8 mouse cellular contexts compared by ENCODE assay signal in the genomic region with DNA sequence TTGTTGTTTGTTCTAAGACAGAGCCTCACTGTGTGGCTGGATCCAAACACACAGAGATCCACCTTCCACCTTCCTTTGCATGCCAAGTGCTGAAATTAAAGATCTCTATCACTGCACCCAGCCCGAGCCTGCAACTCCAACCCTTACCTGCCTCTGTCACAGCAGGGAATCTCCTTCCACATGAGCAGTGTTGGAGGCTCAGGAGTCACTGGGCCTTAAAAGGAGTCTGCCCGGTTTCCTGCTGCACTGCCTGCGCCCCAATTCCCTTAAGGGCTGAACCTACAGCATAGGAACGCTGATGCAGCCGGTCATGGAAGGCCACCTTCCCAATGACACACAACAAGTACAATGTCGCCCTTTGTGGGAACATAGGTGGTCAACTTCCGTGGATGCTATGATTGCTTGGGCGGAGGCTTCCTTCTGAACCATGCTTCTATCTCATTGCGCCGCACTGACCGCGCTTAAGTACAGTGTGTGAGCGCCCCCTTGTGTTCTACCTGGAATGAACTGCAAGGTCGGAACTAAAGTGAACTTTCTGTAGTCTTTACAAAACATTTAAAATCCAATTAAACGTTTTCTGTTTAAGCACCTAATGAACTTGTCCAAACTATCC. TPM values are rescaled to one million over a fixed set of nuclear protein-coding genes. Genes with fewer than 3 reads are reported as not detected.
DNase-seq lines count a peak whose midpoint lies in the region; ATAC-seq and TF ChIP-seq lines count a peak whose summit lies in the region.

No protein-coding gene starts in this region.

- TF ChIP-seq CTCF in ES-Bruce4 (IDR thresholded peaks at IDR 0.05; ENCODE audit: low read depth, low read length), result peak; percentile 82

- TF ChIP-seq POLR2A in ES-Bruce4 (IDR thresholded peaks at IDR 0.05; ENCODE audit: insufficient read depth, low read length), result no peak

- no peak overlapping the region for H3K27ac ChIP-seq in ES-Bruce4 (ENCODE audit: insufficient read depth, low read length)
- H3K27ac ChIP-seq in forebrain, embryonic 11.5 days (ENCODE audit: low read depth, low read length), result no peak overlapping the region

- H3K9ac ChIP-seq in ES-Bruce4 (ENCODE audit: low read depth, poor library complexity, severe bottlenecking), result no peak overlapping the region
- H3K9ac ChIP-seq in forebrain, embryonic 11.5 days (ENCODE audit: low read length), result no peak overlapping the region

- WGBS in forebrain, embryonic 11.5 days, result 9% methylated on average over 15 of the region's 15 CpGs

- peak overlapping the region; percentile 64 for H3K4me3 ChIP-seq in ES-Bruce4 (ENCODE audit: low read depth, low read length)
- no peak overlapping the region for H3K4me3 ChIP-seq in forebrain, embryonic 11.5 days (ENCODE audit: low read depth, low read length)

- peak overlapping the region; percentile 26; the same call in 1 of the 2 replicates for H3K4me2 ChIP-seq in forebrain, embryonic 11.5 days (ENCODE audit: low read depth, low read length, severe bottlenecking)

- peak; percentile 57 for ATAC-seq in forebrain, embryonic 11.5 days (replicated peaks; ENCODE audit: low FRiP score)
- peak; percentile 67 for ATAC-seq in neutrophil, adult 5-6 weeks (ENCODE audit: extremely low read depth, insufficient number of reproducible peaks, low FRiP score, poor library complexity, severe bottlenecking)

- no peaks in the 10 kb centered on the region for H3K27me3 ChIP-seq in ES-Bruce4 (ENCODE audit: control insufficient read depth, insufficient read depth, low read length, poor library complexity, severe bottlenecking)
- no peaks in the 10 kb centered on the region for H3K27me3 ChIP-seq in forebrain, embryonic 11.5 days (ENCODE audit: control insufficient read depth, insufficient read depth, low read length)

- intact Hi-C loops in heart, postnatal 10 days (cut with DNase I), result loop anchor here (2.0 to 10.0 kb wide), 5 partner anchors 141 to 655 kb away; a partner anchor contains a TSS

- no peaks in the 10 kb centered on the region for H3K9me3 ChIP-seq in ES-Bruce4 (replicated peaks; ENCODE audit: control insufficient read depth, insufficient read depth, low read length, poor library complexity, severe bottlenecking)
- no peaks in the 10 kb centered on the region for H3K9me3 ChIP-seq in forebrain, embryonic 11.5 days (ENCODE audit: control insufficient read depth, low read length)

- no peaks in the 10 kb centered on the region for H3K4me1 ChIP-seq in ES-Bruce4 (ENCODE audit: control insufficient read depth, insufficient read depth, low read length)
- no peaks in the 10 kb centered on the region for H3K4me1 ChIP-seq in forebrain, embryonic 11.5 days (replicated peaks; ENCODE audit: control insufficient read depth, insufficient read depth, low read length)

- DNase-seq in c-Kit-positive CD71-positive TER-119-negative erythroid progenitor cells, embryonic 14.5 days (ENCODE audit: low read depth), result peak; percentile 56
- DNase-seq in forebrain, embryonic 11.5 days (ENCODE audit: low spot score), result peak; percentile 85
- peak; percentile 81 to 91 for DNase-seq in heart, postnatal 10 days
- peak; percentile 65 to 90 for DNase-seq in kidney, postnatal 36 days
- peak; percentile 64 to 75 for DNase-seq in lung, adult 18-20 months
- DNase-seq in testis, postnatal 14 days (ENCODE audit: low spot score), result peak; percentile 62

- H3K36me3 ChIP-seq in ES-Bruce4 (ENCODE audit: control insufficient read depth, insufficient read depth, low read length, poor library complexity, severe bottlenecking), result no peaks in the 10 kb centered on the region
- H3K36me3 ChIP-seq in forebrain, embryonic 11.5 days (ENCODE audit: control insufficient read depth, insufficient read depth, low read length), result no peaks in the 10 kb centered on the region

- no peak for TF ChIP-seq EP300 in ES-Bruce4 (IDR thresholded peaks at IDR 0.05; ENCODE audit: insufficient read depth, low read depth, low read length)

RNA-seq across cellular contexts. Expression of a gene that starts 49.5 kb away (rescaled TPM):
- 118 and 123 TPM in 2 replicates for polyA plus RNA-seq in ES-Bruce4 (2011; ENCODE audit: insufficient read depth, insufficient read length, low read depth, missing spikeins)
- polyA plus RNA-seq in forebrain, embryonic 11.5 days (2014; fragmentation: Nextera tagmentation; extraction: Ambion mirVana), result 2.7 and 3.7 TPM in 2 replicates
- total RNA-seq in heart, postnatal 10 days (2021), result under 1 TPM; 0.42 to 0.93 TPM
- 7.5 and 9.1 TPM in 2 replicates for total RNA-seq in neutrophil, adult 5-6 weeks (2017)

RNA-seq across cellular contexts. Expression of a gene that starts 51.7 kb away (rescaled TPM):
- polyA plus RNA-seq in ES-Bruce4 (2011; ENCODE audit: insufficient read depth, insufficient read length, low read depth, missing spikeins), result 95.7 and 98.2 TPM in 2 replicates
- polyA plus RNA-seq in forebrain, embryonic 11.5 days (2014; fragmentation: Nextera tagmentation; extraction: Ambion mirVana), result 5.8 and 6.8 TPM in 2 replicates
- total RNA-seq in heart, postnatal 10 days (2021), result 10 to 100 TPM; 31.3 to 35.6 TPM
- 38.8 and 47.5 TPM in 2 replicates for total RNA-seq in neutrophil, adult 5-6 weeks (2017)
